Mouse (Mus musculus) testis, adult 2 months (tissue): ENCODE results near the gene Defb28. TPM values are rescaled to one million over a fixed set of nuclear protein-coding genes. Genes with fewer than 3 reads are reported as not detected.

Experiments used
- H3K27ac ChIP-seq: fragments of 200-500 bp; 2 replicates; pipeline ENCODE4 v1.5.1; 2012; ENCODE audit warnings: low read depth, low read length; ENCODE audit not compliant: control insufficient read depth, insufficient read depth
- H3K27me3 ChIP-seq: fragments of 200-500 bp; 2 replicates; pipeline ENCODE4 v1.6.1; 2012; ENCODE audit warnings: mild to moderate bottlenecking, low read length, moderate library complexity; ENCODE audit not compliant: control insufficient read depth, insufficient read depth
- H3K36me3 ChIP-seq: fragments of 200-500 bp; 2 replicates; pipeline ENCODE4 v1.6.1; 2012; ENCODE audit warnings: mild to moderate bottlenecking, low read length; ENCODE audit not compliant: control insufficient read depth, insufficient read depth
- H3K4me1 ChIP-seq: fragments of 200-500 bp; 2 replicates; pipeline ENCODE4 v1.6.1; 2012; ENCODE audit warnings: low read length; ENCODE audit not compliant: control insufficient read depth, insufficient read depth
- H3K4me3 ChIP-seq: fragments of 200-500 bp; 2 replicates; pipeline ENCODE4 v1.5.1; 2012; ENCODE audit warnings: low read depth, mild to moderate bottlenecking, low read length, moderate library complexity, mixed read lengths; ENCODE audit not compliant: control insufficient read depth
- CTCF ChIP-seq: fragments of 200-500 bp; IDR thresholded peaks from 2 replicates; pipeline ENCODE4 v1.5.1; 2012; ENCODE audit warnings: low read depth, mild to moderate bottlenecking, inconsistent platforms, low read length, moderate library complexity; ENCODE audit not compliant: control insufficient read depth, insufficient read depth, insufficient replicate concordance
- POLR2A ChIP-seq: fragments of 200-500 bp; IDR thresholded peaks from 2 replicates; pipeline ENCODE4 v1.6.1; 2012; ENCODE audit warnings: low read depth, mild to moderate bottlenecking, inconsistent platforms, low read length, moderate library complexity; ENCODE audit not compliant: control insufficient read depth
- polyA plus RNA-seq: library from polyadenylated mRNA; depleted of rRNA; stranded (reverse); fragments of >200 nt; gene quantifications from 2 replicates; pipeline ENCODE4 v1.2.3, GENCODE M21; 2012

Defb28 gene
- polyA plus RNA-seq, 1 experiment, result not detected

GRCm38 (mm10) chr2:152539944-152540710 lies 22.1 kb downstream of the Defb28 start, which contains the start of gene Defb29:
TSS of gene Defb29 (minus strand) at chr2:152540098.
- TF ChIP-seq CTCF (peak; percentile 36; the same call in 1 of the 2 replicates), POLR2A (no peak)
- H3K36me3 ChIP-seq, result no peaks in the 10 kb centered on the region
- no peak within 1 kb of the TSS for H3K4me3 ChIP-seq
- H3K27ac ChIP-seq, result no peak within 1 kb of the TSS
- peaks cover 3% of the 10 kb centered on the region for H3K4me1 ChIP-seq
- no peaks in the 10 kb centered on the region for H3K27me3 ChIP-seq

DNA sequence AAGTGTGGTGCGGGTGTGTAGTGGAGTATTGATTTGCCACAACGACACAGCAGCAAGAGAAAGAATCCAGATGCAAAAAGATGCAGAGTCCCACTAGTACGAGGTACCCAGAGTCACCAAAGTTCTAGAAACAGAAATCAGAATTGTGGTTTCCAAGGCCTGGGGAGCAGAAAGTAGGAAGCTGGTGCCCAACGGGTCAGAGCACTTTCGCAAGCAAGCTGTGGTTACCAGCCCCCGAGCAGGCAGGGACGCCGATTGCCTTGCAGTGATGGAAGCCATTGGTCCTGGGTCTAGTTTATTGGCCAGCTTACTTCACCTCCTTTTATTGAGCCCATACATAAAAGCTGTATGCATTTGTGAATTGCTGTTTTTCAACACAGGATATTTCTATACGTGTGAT lies 23.9 kb downstream of the Defb28 start:
- H3K27ac ChIP-seq, result no peak overlapping the region
- H3K4me3 ChIP-seq, result no peak overlapping the region
- no peaks in the 10 kb centered on the region for H3K27me3 ChIP-seq
- TF ChIP-seq POLR2A (no peak), CTCF (no peak)
- H3K36me3 ChIP-seq, result no peaks in the 10 kb centered on the region
- H3K4me1 ChIP-seq, result peaks cover 3% of the 10 kb centered on the region

DNA sequence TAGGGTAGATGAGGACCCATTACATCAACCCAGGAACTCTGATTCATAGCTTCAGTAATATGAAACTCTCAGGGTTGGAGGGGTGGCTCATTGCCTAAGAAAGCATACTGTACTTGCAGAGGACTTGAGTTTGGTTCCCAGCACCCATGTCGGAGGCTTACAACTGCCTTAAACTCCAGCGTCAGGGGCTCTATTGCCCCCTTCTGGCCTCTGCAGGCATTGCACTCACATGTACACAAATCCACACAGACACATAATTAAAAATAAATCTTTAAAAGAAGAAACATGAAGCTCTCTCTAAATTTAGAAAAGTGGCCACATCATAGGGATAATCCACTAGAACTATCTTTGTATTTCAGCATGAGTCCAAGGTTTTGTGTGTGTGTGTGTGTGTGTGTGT lies 24.8 kb downstream of the Defb28 start:
- Histone ChIP-seq H3K27me3 (no peaks in the 10 kb centered on the region), H3K36me3 (no peaks in the 10 kb centered on the region), H3K4me1 (peaks cover 3% of the 10 kb centered on the region), H3K4me3 (no peak overlapping the region), H3K27ac (no peak overlapping the region)
- TF ChIP-seq POLR2A (no peak), CTCF (peak; percentile 71)

GRCm38 (mm10) chr2:152543478-152543877 lies 25.4 kb downstream of the Defb28 start:
- Histone ChIP-seq H3K27me3 (no peaks in the 10 kb centered on the region), H3K4me3 (no peak overlapping the region), H3K27ac (peak overlapping the region; percentile 23; the same call in 1 of the 2 replicates), H3K4me1 (peaks cover 3% of the 10 kb centered on the region), H3K36me3 (no peaks in the 10 kb centered on the region)
- TF ChIP-seq CTCF (no peak), POLR2A (no peak)

DNA sequence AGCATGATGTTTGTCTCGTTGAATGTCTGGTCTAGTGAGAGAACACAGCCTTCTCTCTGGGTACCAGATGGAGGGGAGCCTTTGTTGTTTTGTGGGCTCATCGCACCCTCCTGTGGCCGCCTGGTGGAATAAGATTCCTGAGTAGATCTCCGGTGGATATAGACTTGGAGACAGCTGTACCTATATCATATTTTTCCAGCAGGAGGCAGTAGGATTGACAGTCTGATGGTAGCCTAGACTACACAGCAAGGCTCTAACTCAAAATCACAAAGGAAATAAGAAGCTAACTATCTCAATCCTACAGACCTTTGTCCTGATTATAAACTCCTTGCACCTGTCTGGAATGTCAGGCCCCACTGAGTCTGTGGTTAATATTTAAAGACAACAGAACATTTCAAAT lies 26.6 kb downstream of the Defb28 start:
- Histone ChIP-seq H3K36me3 (no peaks in the 10 kb centered on the region), H3K4me1 (no peaks in the 10 kb centered on the region; the same call in 1 of the 2 replicates), H3K27ac (no peak overlapping the region), H3K27me3 (no peaks in the 10 kb centered on the region), H3K4me3 (no peak overlapping the region)
- TF ChIP-seq CTCF (peak; percentile 37; the same call in 1 of the 2 replicates), POLR2A (no peak)

GRCm38 (mm10) chr2:152548124-152548523 lies 30.1 kb downstream of the Defb28 start:
- Histone ChIP-seq H3K27me3 (no peaks in the 10 kb centered on the region), H3K27ac (no peak overlapping the region), H3K4me1 (no peaks in the 10 kb centered on the region), H3K4me3 (no peak overlapping the region), H3K36me3 (no peaks in the 10 kb centered on the region)
- no peak for TF ChIP-seq POLR2A
- TF ChIP-seq CTCF, result no peak

DNA sequence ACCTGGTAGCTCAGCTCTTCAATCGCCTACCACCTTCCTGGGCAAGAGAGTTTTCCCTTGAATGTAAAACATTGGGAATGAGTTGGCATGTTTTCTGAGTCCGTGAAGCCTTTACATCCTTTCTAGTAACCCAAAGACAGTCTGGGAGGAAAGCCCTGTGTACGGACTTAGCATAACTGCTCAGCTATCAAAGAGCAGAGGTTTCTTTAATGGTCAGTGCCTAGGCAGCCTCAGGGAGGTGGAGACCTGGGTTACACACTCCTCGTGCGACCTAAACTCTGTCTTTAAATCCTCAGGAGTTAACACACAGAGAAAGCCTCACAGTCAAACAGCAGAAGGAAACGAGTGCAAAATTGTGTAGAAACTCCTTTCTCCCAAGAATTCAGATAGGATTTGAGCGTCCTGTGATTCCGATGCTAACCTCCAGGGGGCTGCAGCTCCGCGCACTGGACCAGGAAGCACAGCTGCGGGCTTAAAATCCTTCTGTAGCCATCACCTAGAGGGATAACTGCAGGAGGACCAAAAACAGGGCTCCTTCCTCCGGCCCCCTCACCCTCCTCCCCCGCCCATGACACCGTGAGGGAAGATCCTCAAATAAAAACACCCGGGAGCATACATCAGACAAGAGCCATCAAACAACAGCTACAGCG lies 35.8 kb downstream of the Defb28 start:
- TF ChIP-seq CTCF, result peak; percentile 74
- no peak for TF ChIP-seq POLR2A
- no peaks in the 10 kb centered on the region for H3K36me3 ChIP-seq
- no peak overlapping the region for H3K4me3 ChIP-seq
- no peaks in the 10 kb centered on the region for H3K27me3 ChIP-seq
- H3K27ac ChIP-seq, result no peak overlapping the region
- H3K4me1 ChIP-seq, result peaks cover 2% of the 10 kb centered on the region; the same call in 1 of the 2 replicates
